Mouse (Mus musculus): Measurements from ENCODE around the gene Mettl27.
"Not testable (repeated sequence)": the region's sequence is repeated elsewhere in the genome, so short reads cannot be mapped to it uniquely, and the experiment has no call there.

Gene Mettl27

DNA sequence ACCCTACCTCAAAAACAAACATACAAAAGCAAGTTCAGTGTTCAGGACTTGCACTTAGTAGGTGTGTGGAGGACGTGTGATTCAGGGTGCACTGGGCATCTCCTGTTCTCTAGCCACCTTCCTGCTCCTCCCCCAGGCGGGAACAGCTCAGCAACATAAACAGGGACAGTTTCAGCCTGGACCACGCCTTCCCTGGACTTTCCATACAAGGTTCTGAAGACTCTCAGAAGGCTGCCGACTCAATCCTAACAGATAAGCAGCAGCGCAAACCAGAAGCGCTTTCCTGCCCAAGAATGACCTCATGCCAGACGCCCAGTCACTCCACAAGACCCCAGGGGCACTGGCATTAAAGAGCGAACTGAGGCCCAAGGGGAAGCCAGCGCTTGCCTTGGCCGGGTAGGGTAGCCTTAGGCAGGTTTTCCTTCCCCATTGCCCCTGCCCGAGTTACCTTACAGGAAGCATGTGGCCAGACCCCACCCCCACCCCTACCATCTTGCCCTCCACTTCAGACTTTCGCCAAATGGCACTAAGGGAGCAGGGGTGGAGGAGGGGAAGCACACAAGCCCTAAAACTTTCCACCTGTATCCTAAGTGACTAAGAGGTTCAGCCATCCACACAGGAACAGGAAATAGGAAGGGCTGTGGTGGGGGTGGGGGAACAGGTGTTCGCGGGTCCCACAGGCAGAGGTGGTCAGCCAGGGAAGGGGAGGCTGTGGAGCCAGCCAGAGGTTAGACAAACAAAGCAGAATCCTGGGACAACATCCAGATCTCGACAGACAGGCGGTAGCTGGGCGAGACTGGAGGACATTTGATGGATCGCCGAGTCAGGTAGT lies 19.1 kb downstream of the Mettl27 start:
- no peak for DNase-seq (ENCODE audit: low read depth, low spot score)

GRCm38 (mm10) chr5:134955491-134955890 lies 23.3 kb downstream of the Mettl27 start:
- no peak for DNase-seq (ENCODE audit: low read depth, low spot score)

DNA sequence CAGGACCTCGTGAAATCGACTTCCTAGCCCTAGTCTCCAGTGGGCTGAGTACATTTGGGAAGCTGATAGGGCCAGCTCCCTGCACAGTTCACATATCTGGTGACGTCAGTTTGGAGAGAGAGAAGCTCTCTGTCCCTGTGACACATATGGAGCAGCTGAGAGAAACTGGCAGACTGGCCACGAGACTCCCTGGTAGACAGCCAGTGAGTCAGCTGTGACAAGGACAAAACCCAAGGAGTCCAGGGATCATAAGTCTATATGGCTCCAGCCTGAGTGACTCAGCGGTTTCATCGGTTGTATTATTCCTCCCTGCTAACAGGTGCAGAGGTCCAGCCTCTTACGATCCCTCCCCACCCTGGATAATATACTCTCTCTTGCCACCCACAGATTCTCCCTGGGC lies 26.9 kb downstream of the Mettl27 start:
- DNase-seq (ENCODE audit: low read depth, low spot score): peak; percentile 62

GRCm38 (mm10) chr5:134960430-134960829 lies 28.3 kb downstream of the Mettl27 start:
- no peak for DNase-seq (ENCODE audit: low read depth, low spot score)

DNA sequence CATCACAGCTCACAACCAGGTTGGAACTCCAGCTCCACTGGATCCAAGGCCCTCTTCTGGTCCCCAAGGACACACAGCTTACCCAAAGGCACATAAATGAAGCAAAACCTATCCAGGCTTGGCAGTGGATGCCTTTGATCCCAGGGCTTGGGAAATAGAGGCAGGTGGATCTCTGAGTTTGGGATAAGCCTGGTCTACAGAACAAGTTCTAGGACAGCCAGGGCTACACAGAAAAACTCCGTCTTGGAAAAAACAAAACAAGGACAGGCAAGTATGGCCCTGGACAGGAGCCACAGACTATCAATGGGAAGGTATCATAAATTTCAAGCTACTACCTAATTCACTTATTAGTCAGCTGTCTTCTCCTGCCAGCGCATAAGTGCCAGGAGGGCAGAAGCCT lies 29.4 kb downstream of the Mettl27 start:
- DNase-seq (ENCODE audit: low read depth, low spot score): no peak

- DNase-seq (ENCODE audit: low read depth, low spot score): peak; percentile 13
Measured at GRCm38 (mm10) chr5:134963546-134963945, 31.4 kb downstream of the Mettl27 start.

- DNase-seq (ENCODE audit: low read depth, low spot score): not testable (repeated sequence)
Measured at GRCm38 (mm10) chr5:134964655-134965054, 32.5 kb downstream of the Mettl27 start.

DNA sequence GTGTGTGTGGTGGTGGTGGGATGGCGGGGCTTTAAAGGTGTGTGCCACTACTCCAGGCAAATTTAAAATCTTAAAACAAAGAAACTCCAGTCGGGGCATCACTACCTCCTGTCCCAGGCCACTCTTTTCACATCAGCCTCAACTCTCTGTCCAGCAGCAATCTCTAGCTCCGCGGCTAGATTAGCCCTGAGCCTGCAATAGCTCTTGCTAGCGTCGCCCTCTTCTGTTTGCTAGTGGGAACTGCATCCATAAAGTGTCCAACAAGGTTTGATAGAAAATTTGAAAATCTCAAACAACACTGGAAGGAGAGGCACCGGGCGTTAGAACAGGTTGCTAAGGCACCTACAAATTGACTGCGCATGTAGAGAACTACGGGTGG lies 33.3 kb downstream of the Mettl27 start:
- peak; percentile 82 for DNase-seq (ENCODE audit: low read depth, low spot score)

- DNase-seq (ENCODE audit: low read depth, low spot score): peak; percentile 53
Measured at GRCm38 (mm10) chr5:134965852-134966821, 34.0 kb downstream of the Mettl27 start.

- DNase-seq (ENCODE audit: low read depth, low spot score): no peak
Measured at GRCm38 (mm10) chr5:134967164-134967944, 35.2 kb downstream of the Mettl27 start.

DNA sequence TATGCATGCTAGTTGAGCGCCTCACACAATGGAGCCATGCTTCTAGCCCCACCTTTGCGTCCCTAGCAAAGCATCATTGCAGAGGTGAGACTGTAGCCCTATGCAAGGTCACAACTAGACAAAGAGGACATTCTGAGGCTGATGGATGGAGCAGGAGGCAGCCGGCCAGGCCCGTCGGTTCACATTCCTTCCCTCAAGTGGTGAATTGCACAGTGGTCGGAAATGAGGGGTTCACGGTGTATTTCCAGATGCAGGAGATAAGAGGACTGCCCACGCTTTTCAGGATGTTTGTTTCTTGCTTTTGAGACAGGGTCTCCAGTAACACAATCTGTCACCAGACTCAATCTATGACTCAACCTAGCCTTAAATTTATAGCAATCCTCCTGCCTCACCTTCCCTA lies 38.5 kb downstream of the Mettl27 start:
- no peak for DNase-seq (ENCODE audit: low read depth, low spot score)

DNA sequence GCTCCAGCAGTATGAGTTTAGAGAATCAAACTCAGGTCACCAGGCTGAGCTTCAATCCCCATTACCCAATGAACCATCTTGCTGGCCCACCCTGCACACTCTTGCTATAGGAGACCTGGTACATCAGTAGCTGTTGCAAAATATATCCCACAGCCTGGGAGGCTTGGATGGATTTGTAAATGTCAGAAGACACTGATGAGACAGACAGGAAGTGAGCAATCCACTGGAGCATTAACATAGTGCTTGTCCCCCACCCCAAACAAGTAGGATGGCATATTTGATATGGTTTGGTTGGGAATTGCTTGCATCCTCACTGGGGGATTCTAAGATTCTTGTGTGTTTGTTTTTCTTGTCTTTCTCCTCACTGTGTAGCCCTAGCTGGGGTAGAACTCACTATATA lies 40.9 kb downstream of the Mettl27 start:
- DNase-seq (ENCODE audit: low read depth, low spot score): no peak

- no peak for DNase-seq (ENCODE audit: low read depth, low spot score)
Measured at GRCm38 (mm10) chr5:134973526-134973925, 41.4 kb downstream of the Mettl27 start.

DNA sequence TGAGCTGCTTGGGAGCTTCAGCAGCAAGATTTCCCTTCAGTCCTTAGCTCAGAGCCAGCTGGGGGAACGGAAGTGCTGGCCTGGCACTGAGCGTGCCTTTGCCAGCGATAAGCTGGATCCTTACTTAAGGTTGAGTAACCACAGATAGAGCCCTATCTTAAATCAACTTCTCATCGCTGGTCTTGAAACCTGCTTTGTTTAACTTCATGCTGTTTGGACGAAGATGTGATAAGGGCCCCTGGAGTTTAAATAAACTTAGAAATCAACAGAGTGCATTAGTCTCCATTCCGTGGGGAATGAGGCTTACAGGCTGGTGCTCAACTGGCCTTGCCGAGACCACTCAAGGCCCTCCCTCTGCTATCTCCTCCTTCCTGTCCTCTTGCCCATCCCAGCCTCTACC lies 42.1 kb downstream of the Mettl27 start:
- no peak for DNase-seq (ENCODE audit: low read depth, low spot score)

DNA sequence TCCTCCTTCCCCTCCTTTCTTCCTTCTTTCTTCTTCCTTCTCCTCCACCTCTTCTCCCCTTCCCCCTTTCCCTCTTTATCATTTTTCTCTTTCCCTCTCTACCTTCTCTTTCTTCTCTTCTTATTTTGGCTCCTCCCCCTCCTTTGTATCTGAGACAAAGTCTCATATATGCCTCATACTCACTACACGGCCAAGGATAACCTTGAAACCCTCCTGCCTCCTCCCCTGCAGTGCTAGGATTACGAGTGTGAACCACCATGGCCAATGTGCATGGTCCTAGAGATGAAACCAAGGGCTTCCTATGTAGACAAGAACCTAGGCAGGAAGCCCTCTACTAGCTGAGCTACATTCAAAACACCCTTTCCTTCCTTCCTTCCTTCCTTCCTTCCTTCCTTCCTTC lies 42.8 kb downstream of the Mettl27 start:
- DNase-seq (ENCODE audit: low read depth, low spot score): no peak

- no peak for DNase-seq (ENCODE audit: low read depth, low spot score)
Measured at GRCm38 (mm10) chr5:134976164-134976563, 44.0 kb downstream of the Mettl27 start.

GRCm38 (mm10) chr5:134976577-134977250 lies 44.5 kb downstream of the Mettl27 start:
- no peak for DNase-seq (ENCODE audit: low read depth, low spot score)

GRCm38 (mm10) chr5:134977837-134978236 lies 45.7 kb downstream of the Mettl27 start:
- DNase-seq (ENCODE audit: low read depth, low spot score): no peak

DNA sequence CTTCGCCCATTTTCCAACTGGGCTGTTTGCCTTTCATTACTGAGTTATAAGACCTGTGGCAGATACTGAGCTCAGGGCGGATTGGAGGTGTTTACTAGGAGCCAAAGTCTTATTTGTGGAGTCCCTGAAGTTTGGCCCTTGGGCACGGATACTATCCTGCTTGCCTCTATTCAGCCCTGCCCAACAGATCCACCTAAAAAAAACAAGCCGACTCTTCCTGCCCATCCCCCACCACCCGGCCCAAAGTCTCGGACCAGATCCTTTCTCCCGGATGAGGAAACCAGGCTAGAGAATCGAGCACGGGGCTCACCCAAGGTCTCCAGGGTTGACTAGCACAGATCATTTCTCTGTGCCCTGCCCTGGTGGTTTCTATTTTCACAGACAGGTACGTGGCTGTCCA lies 49.0 kb downstream of the Mettl27 start:
- DNase-seq (ENCODE audit: low read depth, low spot score): no peak

- no peak for DNase-seq (ENCODE audit: low read depth, low spot score)
Measured at GRCm38 (mm10) chr5:134983111-134983510, 50.9 kb downstream of the Mettl27 start.

DNA sequence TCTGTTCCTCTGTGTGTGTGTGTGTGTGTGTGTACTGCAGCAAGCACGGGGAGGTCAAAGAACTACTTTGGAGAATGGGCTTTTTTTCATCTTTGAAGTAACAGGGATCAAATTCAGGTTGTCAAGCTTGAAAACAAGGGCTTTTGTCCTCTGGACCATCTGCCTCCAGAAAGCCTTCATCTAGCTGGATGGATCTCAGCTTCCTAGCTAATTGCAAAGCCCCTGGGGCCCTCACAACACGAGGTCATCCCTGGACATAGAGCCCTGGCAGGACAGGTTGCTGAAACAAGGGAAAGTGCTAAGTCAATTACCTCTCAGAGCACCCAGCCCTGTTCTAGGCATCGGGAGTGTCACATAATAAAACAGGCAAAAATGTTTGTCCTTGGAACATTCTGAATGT lies 51.6 kb downstream of the Mettl27 start:
- no peak for DNase-seq (ENCODE audit: low read depth, low spot score)
